ENCODE assay signal across 8 mouse cellular contexts in genomic region chr5:121849478-121850349, GRCm38 (mm10). TPM values are rescaled to one million over a fixed set of nuclear protein-coding genes. Genes with fewer than 3 reads are reported as not detected.
DNase-seq lines count a peak whose midpoint lies in the region; ATAC-seq and TF ChIP-seq lines count a peak whose summit lies in the region.

No protein-coding gene starts in this region.

- H3K27me3 ChIP-seq in liver, adult 2 months (ENCODE audit: control insufficient read depth, insufficient read depth, low read length), result no peaks in the 10 kb centered on the region
- H3K27me3 ChIP-seq in kidney, embryonic 14.5 days (ENCODE audit: control insufficient read depth, insufficient read depth, low read length), result no peaks in the 10 kb centered on the region; the same call in 1 of the 2 replicates
- peaks cover 3% of the 10 kb centered on the region; the same call in 1 of the 2 replicates for H3K27me3 ChIP-seq in midbrain, embryonic 16.5 days (ENCODE audit: control insufficient read depth, insufficient read depth, low read depth, low read length)

- peak; percentile 24; the same call in 1 of the 2 replicates for TF ChIP-seq CTCF in liver, adult 2 months (IDR thresholded peaks at IDR 0.05; ENCODE audit: low read depth, low read length)
- no peak for TF ChIP-seq CTCF in embryonic fibroblast, embryonic 13.5 days (IDR thresholded peaks at IDR 0.05; ENCODE audit: borderline replicate concordance, insufficient read depth, low read length)

- peak overlapping the region; percentile 85 for H3K4me2 ChIP-seq in kidney, embryonic 14.5 days (replicated peaks; ENCODE audit: low read depth, low read length)
- H3K4me2 ChIP-seq in midbrain, embryonic 16.5 days (ENCODE audit: low read length), result peak overlapping the region; percentile 84

- peak overlapping the region; percentile 95 for H3K9ac ChIP-seq in liver, adult 2 months (ENCODE audit: low read depth, low read length)
- H3K9ac ChIP-seq in kidney, embryonic 14.5 days (ENCODE audit: low read depth, low read length), result peak overlapping the region; percentile 91
- peak overlapping the region; percentile 88 for H3K9ac ChIP-seq in midbrain, embryonic 16.5 days (ENCODE audit: low read depth, low read length)

- TF ChIP-seq POLR2A in liver, adult 2 months (IDR thresholded peaks at IDR 0.05; ENCODE audit: extremely low read depth, insufficient read depth, low read length), result no peak
- TF ChIP-seq POLR2A in embryonic fibroblast, embryonic 13.5 days (IDR thresholded peaks at IDR 0.05; ENCODE audit: low read depth, low read length), result no peak

- peaks cover 4% of the 10 kb centered on the region; the same call in 1 of the 2 replicates for H3K79me2 ChIP-seq in liver, adult 2 months (ENCODE audit: control insufficient read depth, insufficient read depth, low read length)

- DNase-seq in liver, adult 2 months (ENCODE audit: extremely low read depth, low read depth, low spot score), result peak; percentile 44
- DNase-seq in liver, result no peak
- DNase-seq in retina, postnatal 1 day, result no peak
- DNase-seq in adrenal gland, postnatal 25 days, result no peak
- DNase-seq in testis, postnatal 10 days (ENCODE audit: low spot score), result no peak

- H3K4me1 ChIP-seq in liver, adult 2 months (ENCODE audit: control insufficient read depth, insufficient read depth, low read length), result peaks cover 20% of the 10 kb centered on the region
- peaks cover 2% of the 10 kb centered on the region; the same call in 1 of the 2 replicates for H3K4me1 ChIP-seq in embryonic fibroblast, embryonic 13.5 days (ENCODE audit: control insufficient read depth, insufficient read depth, low read length)
- H3K4me1 ChIP-seq in kidney, embryonic 14.5 days (ENCODE audit: control insufficient read depth, insufficient read depth, low read length), result peaks cover 12% of the 10 kb centered on the region; the same call in 1 of the 2 replicates
- H3K4me1 ChIP-seq in midbrain, embryonic 16.5 days (ENCODE audit: control insufficient read depth, insufficient read depth, low read length), result peaks cover 21% of the 10 kb centered on the region

- peak overlapping the region; percentile 93 for H3K4me3 ChIP-seq in liver, adult 2 months (ENCODE audit: insufficient read depth, low read depth, low read length)
- H3K4me3 ChIP-seq in embryonic fibroblast, embryonic 13.5 days (ENCODE audit: insufficient read depth, low read length), result peak overlapping the region; percentile 72
- H3K4me3 ChIP-seq in kidney, embryonic 14.5 days (ENCODE audit: low read length), result peak overlapping the region; percentile 91
- peak overlapping the region; percentile 92 for H3K4me3 ChIP-seq in midbrain, embryonic 16.5 days (ENCODE audit: low read depth, low read length)

- WGBS in liver, adult 2 months, result 23% methylated on average over 20 of the region's 20 CpGs
- WGBS in kidney, embryonic 14.5 days, result 38% methylated on average over 20 of the region's 20 CpGs
- 37% methylated on average over 20 of the region's 20 CpGs for WGBS in midbrain, embryonic 16.5 days

- ATAC-seq in kidney, embryonic 14.5 days (ENCODE audit: low FRiP score, low TSS enrichment), result no peak
- 0 out of 2 replicates have a peak, but pooled peaks have one; percentile 22 for ATAC-seq in midbrain, embryonic 16.5 days

- no peaks in the 10 kb centered on the region for H3K36me3 ChIP-seq in liver, adult 2 months (ENCODE audit: control insufficient read depth, insufficient read depth, low read length)
- H3K36me3 ChIP-seq in kidney, embryonic 14.5 days (ENCODE audit: control insufficient read depth, insufficient read depth, low read length), result peaks cover 28% of the 10 kb centered on the region
- peaks cover 17% of the 10 kb centered on the region for H3K36me3 ChIP-seq in midbrain, embryonic 16.5 days (ENCODE audit: control insufficient read depth, insufficient read depth, low read length)

- H3K9me3 ChIP-seq in kidney, embryonic 14.5 days (ENCODE audit: control insufficient read depth, low read length), result no peaks in the 10 kb centered on the region
- H3K9me3 ChIP-seq in midbrain, embryonic 16.5 days (replicated peaks; ENCODE audit: control insufficient read depth, low read length, poor library complexity, severe bottlenecking), result no peaks in the 10 kb centered on the region

- H3K27ac ChIP-seq in liver, adult 2 months (replicated peaks; ENCODE audit: insufficient read depth, low read depth, low read length), result 0 out of 2 replicates have a peak overlapping the region, but pooled peaks have one; percentile 8
- H3K27ac ChIP-seq in embryonic fibroblast, embryonic 13.5 days (ENCODE audit: insufficient read depth, low read length), result no peak overlapping the region
- no peak overlapping the region; the same call in 1 of the 2 replicates for H3K27ac ChIP-seq in kidney, embryonic 14.5 days (ENCODE audit: low read depth, low read length)
- peak overlapping the region; percentile 5; the same call in 1 of the 2 replicates for H3K27ac ChIP-seq in midbrain, embryonic 16.5 days (ENCODE audit: low read length)

RNA-seq across cellular contexts. Expression of gene Pheta1, which starts 0.9 kb away (rescaled TPM):
- 7.1 and 7.4 TPM in 2 replicates for total RNA-seq in liver, adult 2 months (2014; rRNA removed)
- 11.6 and 12.0 TPM in 2 replicates for polyA plus RNA-seq in liver, adult 2 months (2012; rRNA removed)
- polyA plus RNA-seq in embryonic fibroblast, embryonic 13.5 days (2011; ENCODE audit: insufficient read length, low read depth, missing spikeins), result 4.8 and 6.4 TPM in 2 replicates
- 16.1 and 22.6 TPM in 2 replicates for polyA plus RNA-seq in kidney, embryonic 14.5 days (2014; fragmentation: Nextera tagmentation; extraction: Ambion mirVana)
- polyA plus RNA-seq in midbrain, embryonic 16.5 days (2015; fragmentation: Nextera tagmentation; extraction: Ambion mirVana), result 43.4 and 51.3 TPM in 2 replicates
- 6.2 and 8.8 TPM in 2 replicates for total RNA-seq in adrenal gland, postnatal 25 days (2021)

RNA-seq across cellular contexts. Expression of gene Sh2b3, which starts 12.3 kb away (rescaled TPM):
- 7.0 and 8.7 TPM in 2 replicates for total RNA-seq in liver, adult 2 months (2014; rRNA removed)
- 11.1 and 14.2 TPM in 2 replicates for polyA plus RNA-seq in liver, adult 2 months (2012; rRNA removed)
- 21.1 and 23.6 TPM in 2 replicates for polyA plus RNA-seq in embryonic fibroblast, embryonic 13.5 days (2011; ENCODE audit: insufficient read length, low read depth, missing spikeins)
- polyA plus RNA-seq in kidney, embryonic 14.5 days (2014; fragmentation: Nextera tagmentation; extraction: Ambion mirVana), result 18.1 and 22.9 TPM in 2 replicates
- polyA plus RNA-seq in midbrain, embryonic 16.5 days (2015; fragmentation: Nextera tagmentation; extraction: Ambion mirVana), result 6.1 and 6.7 TPM in 2 replicates
- 36.4 and 46.0 TPM in 2 replicates for total RNA-seq in adrenal gland, postnatal 25 days (2021)

Comparison
In these comparisons a context has a peak if more than half of its experiments do, and no peak if none do; other contexts are left out.
1. H3K27ac ChIP-seq: peak in liver, adult 2 months (single experiment) and midbrain, embryonic 16.5 days (single experiment); none in embryonic fibroblast, embryonic 13.5 days (single experiment) and kidney, embryonic 14.5 days (single experiment).
2. Peak in every context shown above with its lines, with median percentiles within 50 percentile points of each other: H3K4me3 ChIP-seq and H3K9ac ChIP-seq.